Mouse (Mus musculus): ENCODE data around the gene Kcp.

DNA sequence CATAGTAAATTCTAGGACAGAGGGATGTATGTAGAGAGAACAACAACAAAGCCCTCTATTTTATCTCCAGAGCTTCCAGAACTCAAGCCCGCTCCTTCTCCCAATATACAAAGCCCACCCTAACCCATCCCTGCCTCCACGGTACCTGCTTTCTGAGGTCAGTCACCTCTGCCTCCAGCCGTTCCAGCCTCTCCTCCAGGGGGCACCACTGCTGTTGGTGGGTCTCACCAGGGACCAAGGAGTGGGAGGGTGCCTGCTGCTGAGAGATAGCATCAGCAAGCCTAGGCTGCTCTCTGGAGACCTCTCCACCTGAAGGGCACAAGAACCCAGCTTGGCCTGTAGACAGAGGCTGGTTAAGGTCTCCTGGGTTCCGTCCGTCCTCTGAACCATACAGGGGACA lies 2.3 kb downstream of the Kcp start:
- no peak for TF ChIP-seq POLR2A (IDR thresholded peaks at IDR 0.05; ENCODE audit: extremely low read depth, insufficient read depth, low read length)
- TF ChIP-seq CTCF (IDR thresholded peaks at IDR 0.05; ENCODE audit: extremely low read depth, insufficient read depth, low read length) = no peak

Data from cortical plate, adult 2 months (tissue).